Mouse (Mus musculus) cerebellum, postnatal 10 days (tissue): Measurements from ENCODE around the gene Oas1h.
"Not testable (repeated sequence)": the region's sequence is repeated elsewhere in the genome, so short reads cannot be mapped to it uniquely, and the experiment has no call there.

Experiments used
- DNase-seq, 2 experiments: peaks; one replicate each; pipeline ENCODE4 v3.0.0; 2021; ENCODE audit warnings: mixed read lengths in 2 of 2

Gene Oas1h

DNA sequence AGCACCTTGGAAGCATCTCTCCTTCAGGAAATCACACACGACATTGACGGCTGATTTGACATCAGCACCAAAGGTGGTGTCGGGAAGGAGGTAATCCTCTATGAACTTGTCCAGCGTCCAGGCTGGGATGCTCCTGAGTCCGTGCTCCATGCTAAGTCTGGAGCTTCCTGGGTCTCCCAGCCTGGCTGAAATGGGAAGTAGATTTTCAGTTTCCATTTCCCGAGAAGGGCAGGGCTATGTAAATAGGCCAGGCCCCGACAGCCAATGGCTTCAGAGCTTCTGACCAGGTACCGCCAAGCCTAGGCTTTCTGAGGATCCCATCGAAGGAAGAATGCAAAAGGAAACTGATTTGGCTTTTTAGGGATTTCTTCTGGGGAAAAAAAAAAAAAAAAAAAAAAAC, 26.2 kb downstream of the Oas1h start, which contains the start of gene Oas1g:
Oas1g (minus strand) TSS at position 201 of the 400 bp plus-strand sequence.
- not testable (repeated sequence) for DNase-seq

DNA sequence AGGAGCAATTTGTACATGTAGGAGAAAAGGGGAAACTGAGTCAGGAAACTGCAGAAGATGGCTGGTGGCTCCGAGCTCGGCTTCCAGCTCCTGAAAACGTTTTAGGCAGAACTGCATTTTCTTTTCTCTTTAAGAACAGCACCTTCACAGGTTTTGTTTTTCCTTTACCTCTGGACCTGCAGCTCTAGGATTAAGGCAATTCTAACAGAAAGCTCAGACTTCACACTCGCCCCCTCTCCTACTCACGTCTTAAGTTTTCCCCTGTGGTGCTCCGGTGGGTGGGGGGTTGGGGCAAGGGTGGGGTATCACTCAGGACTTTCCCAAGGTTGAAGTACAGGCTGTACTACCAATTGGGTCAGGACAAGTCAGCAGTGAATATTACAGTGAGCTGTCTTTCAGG, 26.6 kb downstream of the Oas1h start:
- DNase-seq: no peak

DNA sequence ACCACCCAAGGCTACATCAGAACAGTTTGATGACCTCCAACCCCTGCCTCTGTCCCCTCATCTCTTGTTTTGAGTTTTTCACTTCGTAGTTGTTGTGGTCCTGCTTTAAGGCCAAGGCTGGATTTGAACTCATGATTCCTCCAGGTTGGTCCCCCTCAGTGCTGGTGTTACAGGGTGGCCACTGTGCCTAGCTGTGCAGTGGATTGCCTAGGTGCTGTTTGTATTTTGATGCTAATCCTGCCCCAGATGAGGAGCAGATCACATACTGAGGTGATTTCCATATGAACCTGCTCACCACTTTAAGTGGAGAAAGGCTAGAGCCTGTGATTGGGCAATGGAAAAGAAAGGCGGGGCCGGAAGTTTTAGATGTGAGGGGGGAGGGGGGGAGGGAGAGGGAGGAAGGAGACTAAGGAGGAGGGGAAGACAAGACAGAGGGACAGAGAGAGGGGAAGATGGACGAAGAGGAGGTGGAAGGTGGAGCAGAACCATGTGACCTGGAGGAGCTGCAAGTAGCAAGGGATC, 27.1 kb downstream of the Oas1h start:
- not testable (repeated sequence) for DNase-seq

DNA sequence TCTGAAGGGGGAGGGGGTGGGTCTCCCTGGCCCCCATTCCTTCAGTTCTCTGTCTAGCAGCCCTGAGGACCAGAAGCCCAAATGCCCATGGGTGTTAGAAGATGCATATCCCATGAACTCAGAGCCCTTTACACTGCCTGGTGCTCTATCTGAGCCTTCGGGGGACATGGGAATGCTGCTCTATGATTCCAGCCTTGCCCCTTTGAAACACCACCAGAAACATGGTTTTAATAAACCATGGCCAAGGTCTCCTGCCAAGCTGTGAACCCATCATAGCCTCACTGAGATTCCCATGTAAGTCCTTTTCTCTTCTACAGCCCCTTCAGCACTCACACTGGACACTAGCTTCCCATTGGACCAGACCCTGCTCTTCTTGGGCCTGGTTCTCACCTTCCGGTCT, 28.8 kb downstream of the Oas1h start:
- no peak for DNase-seq

DNA sequence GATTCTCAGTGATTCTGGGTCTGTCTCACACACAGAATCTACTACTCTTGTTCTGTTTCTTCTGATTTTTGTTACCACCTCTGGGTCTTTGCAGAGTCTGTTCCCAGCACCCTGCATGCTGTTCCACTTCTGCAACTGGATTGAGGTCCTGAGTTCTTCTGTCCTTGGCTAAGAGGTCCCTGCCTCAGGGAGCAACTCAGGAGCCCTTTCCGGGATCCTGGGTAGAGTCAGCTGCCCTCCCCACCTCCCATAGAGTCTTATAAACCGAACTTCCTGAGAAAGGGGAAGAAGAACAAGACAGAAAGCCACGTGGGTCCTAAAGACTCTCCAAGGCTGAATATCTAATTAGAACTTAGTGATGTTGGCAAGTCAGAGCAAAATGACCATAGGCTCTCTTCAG, 29.8 kb downstream of the Oas1h start:
- DNase-seq: no peak

DNA sequence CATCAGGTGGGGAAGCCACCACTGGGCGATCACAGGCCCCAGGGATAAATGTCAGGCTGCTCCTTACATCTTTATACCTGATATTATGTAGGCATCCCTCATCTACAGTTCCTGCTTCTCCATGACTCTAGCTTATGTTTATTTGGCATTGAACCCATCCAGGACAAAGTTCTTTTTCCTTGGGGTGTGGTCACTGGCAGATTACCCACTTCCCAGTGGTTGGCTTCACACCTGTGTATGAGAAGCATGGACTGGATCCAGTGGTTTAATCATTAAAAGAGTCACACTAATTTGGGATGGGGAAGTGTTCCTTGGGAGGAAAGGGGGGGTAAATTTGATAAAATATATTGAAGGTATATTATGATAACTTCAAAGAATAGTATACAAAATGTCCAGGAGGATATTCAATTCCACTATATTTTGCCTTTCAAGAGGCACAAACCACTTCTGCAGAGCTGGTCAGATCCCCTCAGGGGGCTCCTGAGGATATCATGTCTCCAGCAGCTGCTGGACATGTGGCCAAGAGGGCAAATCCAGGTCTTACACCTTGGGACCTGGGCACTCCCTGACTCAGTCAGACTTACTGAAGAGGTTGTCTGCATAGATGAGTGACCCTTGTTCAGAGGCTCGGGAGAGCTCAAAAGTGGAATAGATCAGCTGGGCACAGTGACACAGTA, 30.5 kb downstream of the Oas1h start:
- DNase-seq: not testable (repeated sequence)

DNA sequence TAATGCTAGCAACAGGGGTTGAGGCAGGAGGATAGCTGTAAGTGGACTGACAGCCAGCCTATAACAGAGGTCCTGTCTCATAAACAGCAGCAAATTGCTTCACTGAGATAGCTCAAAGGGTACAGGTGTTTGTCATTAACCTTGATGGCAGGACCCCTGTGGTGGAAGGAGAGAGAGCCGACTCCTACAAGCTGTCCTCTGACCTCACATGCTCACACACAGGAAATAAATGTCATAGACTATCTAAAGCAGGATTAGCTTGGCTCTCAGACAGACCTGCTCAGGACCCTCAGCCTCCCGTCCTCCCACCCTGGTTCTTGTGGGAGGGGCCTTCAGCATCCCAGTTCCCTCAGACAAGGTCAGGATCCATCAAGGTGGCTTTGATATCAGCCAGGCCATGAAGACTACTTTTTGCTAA, 31.0 kb downstream of the Oas1h start:
- no peak for DNase-seq

DNA sequence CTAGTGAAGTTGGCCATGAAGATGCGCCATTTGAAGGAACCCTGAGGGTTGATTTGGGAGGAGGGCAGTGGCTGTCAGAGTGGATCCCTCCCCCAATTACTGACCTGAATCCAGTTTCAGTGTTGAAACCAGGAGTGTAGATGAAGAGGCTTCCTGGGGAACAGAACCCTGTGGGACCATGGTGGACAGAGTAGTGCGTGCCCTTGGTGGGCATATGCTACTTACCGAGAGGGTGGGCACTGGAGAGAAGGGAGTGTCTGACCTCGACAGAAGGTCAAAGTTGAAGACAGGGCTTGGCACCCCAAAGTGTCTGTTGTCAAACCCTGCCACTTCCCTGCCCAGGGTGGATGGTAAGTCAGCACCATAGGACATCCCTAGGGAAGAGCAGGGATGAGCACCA, 32.6 kb downstream of the Oas1h start:
- DNase-seq: not testable (repeated sequence)

DNA sequence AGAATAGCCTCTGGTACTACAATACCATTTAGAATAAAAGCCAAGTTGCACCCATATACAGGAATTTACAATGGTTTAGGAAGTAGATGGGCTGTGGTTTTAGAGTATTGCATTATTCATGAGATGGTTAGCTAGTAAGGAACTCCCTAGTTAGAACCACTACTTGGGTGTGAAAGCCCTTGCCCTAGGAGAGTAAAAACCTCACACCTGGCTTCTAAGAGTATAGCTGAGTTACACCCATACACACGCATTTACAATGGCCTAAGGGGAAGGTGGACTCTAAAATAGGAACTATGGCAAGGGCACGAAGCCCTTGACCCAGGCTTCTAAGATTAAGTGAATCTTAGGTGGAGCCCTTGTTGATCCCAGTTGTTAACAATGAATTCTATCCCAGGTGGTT, 33.5 kb downstream of the Oas1h start:
- not testable (repeated sequence) for DNase-seq

DNA sequence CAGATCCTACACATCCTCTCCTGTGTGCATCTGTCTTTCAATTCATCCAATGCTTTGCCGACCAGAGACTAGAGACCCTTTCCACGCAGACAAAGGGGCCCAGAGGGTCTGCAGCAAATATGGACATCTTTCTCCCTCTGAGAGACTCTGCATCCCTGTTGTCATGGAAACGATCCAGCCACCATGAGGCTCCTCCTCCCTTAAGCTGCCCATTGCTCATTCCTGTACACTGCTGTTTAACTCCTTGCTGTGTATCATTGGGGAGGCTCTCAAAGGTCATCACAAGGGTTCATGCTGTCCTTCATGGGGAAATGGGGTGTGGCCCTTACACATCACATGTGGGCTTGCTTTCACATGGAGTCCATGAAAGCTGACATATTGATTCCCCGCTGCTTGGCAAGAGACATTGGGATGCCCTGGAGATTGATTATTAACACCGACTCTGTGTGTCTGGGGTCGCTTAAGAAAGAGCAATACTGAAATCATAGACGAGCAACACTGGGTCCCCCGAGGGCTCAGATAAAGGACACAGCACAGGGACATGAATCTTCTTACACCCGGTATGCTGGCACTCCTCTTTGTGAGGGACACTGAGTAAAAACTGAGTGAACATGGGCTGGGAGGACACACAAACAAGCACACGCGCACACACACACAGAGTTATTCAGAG, 34.1 kb downstream of the Oas1h start:
- DNase-seq: no peak

DNA sequence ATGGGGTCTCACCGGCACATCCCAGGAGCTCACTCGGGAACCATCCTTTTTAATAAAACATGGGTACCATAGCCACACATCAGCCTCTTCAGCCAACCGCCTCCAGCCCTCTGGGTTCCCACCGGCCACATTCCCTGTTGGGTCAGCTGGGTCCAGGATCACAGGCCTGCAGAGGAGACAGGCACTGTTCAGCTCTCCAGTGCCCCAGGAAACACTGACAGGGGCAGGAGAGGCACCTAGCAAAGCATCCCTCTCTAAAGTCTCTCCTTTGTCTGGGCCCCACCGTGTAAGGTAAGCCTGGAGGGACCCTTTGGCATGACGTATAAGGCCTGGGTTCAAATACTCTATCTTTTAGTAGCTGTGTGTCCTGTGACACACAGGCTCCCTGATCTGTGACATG, 37.1 kb downstream of the Oas1h start:
- DNase-seq: no peak

DNA sequence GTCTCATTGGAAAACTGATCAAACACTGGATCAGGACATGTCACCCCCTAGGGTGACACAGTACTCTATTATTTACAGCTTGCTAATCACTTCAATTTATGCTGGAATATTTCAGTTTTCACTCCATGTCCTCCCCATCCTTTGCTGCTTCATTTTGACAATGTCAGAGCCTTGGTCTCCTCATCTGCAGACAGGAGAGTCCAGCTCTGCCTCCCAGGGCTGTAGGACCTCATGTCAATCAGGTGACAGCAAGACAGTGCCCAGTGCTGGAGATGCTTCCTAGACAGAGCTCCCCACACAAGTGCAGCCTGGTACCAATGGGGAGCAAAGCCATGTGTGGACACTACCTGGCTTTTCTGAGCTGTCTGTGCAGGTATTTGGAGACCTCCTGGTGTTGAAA, 37.5 kb downstream of the Oas1h start:
- no peak for DNase-seq

DNA sequence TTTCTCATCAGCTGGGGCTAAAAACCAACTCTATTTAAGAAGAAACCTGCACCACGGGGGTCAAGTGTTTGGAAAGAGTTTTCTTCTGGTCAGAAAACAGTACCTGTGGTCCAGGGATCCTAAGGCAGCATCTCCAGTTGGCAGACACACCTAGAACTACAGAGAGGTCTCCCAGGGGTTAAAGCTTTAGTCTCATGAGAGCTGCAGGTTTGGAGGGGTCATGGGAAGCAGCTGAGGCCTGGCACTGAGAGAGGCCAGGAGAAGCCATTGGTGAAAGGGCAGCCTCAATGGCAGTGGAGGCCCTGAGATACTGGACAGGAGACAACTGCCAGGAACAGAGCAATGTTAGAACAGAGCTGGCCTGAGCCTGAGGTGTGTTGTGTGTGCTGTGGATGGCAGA, 39.4 kb downstream of the Oas1h start:
- no peak for DNase-seq

DNA sequence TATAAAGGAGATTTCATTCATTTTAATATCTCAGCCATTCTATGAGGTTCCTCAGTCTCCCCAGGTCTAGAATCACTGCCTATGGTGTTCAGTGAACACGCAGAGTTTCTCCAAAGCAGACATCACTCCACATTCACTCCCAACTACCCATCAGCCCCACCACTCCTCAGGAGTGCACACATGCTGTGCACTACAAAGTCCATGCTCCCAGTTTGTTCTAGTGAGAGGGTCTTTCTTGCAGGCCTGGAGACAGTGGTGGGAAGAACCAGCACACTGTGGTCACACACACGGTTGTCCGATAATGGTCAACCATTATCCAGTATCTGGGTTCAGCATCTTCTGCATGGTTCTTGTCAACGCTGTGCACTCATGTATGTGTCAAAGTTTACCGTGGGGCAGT, 40.8 kb downstream of the Oas1h start:
- DNase-seq: no peak

DNA sequence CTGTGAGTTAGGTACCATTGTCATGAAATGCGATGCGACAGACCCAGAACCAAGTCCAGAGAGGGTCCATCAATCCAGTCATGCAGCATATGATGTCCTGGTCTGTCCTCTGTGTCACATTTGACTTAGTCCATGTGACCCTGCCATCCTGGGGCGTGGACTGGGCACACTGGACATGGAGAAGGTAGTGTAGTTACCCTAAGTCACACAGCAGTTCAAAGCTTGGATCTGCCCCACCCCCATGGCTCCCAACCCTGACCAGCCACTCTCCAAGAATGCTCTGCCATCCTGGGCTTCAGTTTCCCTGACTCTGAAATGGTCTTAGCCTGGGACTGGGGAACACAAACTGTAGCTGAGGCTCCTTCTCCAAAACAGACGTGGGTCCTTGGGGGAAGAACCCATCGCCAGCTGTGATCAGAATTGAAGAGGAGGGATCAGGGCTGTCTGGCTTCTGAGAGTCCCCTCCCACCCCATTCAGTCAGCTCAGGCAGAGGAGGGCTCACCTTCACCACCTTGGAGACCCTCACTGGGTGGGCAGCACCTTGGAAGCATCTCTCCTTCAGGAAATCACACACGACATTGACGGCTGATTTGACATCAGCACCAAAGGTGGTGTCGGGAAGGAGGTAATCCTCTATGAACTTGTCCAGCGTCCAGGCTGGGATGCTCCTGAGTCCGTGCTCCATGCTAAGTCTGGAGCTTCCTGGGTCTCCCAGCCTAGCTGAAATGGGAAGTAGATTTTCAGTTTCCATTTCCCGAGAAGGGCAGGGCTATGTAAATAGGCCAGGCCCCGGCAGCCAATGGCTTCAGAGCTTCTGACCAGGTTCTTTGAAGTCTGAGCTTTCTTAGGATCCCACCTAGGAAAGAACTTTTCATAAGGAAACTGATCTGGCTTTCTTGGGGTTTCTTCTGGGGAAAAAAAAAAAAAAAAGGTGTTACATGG, 45.8 kb downstream of the Oas1h start, which contains the start of gene Oas1a:
Oas1a (minus strand) TSS at position 731 of the 943 bp plus-strand sequence.
- not testable (repeated sequence) for DNase-seq

DNA sequence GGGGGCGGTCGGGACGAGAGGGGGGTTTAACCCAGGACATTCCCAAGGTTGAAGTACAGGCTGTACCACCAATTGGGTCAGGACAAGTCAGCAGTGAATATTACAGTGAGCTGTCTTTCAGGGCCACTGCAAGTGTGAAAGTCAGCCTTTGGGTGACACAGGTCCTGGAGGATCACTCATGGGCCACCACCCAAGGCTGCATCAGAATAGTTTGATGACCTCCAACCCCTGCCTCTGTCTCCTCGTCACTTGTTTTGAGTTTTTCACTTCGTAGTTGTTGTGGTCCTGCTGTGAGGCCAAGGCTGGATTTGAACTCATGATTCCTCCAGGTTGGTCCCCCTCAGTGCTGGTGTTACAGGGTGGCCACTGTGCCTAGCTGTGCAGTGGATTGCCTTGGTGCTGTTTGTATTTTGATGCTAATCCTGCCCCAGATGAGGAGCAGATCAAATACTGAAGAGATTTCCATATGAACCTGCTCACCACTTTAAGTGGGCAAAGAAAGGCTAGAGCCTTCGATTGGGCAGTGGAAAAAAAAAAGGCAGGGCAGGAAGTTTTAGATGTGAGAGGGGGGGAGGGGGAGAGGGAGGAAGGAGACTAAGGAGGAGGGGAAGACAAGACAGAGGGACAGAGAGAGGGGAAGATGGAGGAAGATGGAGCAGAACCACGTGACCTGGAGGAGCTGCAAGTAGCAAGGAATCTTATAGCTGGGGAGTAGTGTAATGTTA, 47.1 kb downstream of the Oas1h start:
- no peak for DNase-seq

DNA sequence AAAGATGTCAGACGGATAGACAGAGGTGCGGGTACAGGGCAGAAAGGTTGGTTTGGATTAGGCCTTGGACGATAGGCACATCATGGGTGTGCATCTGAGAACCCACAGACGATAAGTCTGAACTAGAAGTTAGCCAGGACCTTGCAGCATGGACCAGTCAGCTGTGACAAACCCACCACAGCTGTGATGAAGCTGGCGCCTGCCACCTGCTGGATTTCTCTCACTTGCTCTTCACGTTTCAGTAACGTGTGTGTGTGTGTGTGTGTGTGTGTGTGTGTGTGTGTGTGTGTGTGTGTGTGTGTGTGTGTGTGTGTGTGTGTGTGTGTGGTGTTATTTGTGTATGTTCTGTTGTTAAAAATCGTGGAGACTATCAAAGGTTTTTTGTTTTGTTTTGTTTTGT, 53.0 kb downstream of the Oas1h start, which contains the start of gene Oas1d:
Oas1d (plus strand) TSS at position 333 of the 400 bp plus-strand sequence.
- not testable (repeated sequence) for DNase-seq

DNA sequence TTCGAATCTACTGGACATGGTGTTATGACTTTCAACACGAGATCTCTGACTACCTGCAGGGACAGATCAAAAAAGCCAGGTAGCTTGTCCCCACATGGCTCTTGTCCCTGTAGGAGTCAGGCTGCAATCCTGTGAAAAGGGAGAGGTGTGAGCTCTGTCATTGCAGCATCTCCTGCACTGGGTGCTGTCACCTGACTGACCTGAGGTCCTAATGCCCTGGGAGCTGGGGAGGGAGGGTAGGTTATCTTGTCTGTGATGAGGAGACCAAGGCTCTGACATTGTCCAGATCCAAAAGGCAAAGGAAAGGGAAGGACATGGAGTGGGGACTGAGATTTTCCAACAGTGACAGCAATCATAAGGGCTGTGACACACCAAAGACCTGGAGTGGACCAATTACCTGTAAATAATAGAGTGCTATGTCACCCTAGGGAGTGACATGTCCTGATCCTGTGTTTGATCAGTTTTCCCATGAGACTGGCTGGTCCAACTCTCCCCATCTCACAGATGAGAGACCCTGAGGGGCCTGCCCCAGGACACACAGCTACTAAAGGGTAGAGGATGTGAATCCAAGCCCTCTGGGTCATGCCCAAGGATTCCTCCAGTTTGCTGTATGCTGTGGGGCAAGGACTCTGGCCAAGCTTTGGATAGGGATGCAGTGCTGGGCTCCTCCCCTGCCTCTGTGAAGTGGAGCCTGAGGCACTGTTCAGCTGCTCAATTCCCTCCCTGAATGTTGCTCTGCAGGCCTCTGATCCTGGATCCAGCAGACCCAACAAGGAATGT, 58.1 kb downstream of the Oas1h start:
- not testable (repeated sequence) for DNase-seq

DNA sequence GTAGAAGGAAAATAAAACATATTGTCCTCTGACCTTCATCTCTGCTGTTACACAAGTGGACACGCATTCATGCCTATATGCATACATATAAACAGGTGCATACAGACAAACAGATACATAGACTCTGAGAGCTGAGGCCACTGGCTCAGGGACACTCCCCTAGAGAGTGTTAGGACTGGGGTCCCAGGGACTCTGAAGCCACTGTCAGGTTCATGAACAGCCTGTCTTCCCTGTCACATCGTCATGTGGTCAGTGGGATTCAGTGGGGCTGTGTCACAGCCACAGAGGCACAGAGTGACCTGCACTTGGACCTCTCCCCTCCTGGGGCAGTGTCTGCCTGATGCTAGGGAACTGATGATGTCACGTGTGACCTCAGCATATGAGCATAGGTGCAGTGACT, 59.1 kb downstream of the Oas1h start:
- no peak for DNase-seq
